Mouse (Mus musculus) embryonic facial prominence, embryonic 12.5 days (tissue): ENCODE results near the gene Sidt2. TPM values are rescaled to one million over a fixed set of nuclear protein-coding genes. Genes with fewer than 3 reads are reported as not detected.

Source experiments
- ATAC-seq: fragments of 200-750 bp; cut with Nextera tagmentation; 2 replicates; pipeline ENCODE4 v1.8.0; 2017; ENCODE audit not compliant: insufficient number of reproducible peaks, insufficient read depth, low FRiP score, low TSS enrichment
- H3K27ac ChIP-seq: fragments of 300-500 bp; sonication (generic); 2 replicates; pipeline ENCODE4 v1.5.1; 2016; ENCODE audit warnings: mild to moderate bottlenecking
- H3K27me3 ChIP-seq: fragments of 300-500 bp; sonication (generic); 2 replicates; pipeline ENCODE4 v1.6.1; 2016; ENCODE audit warnings: mild to moderate bottlenecking, moderate library complexity
- H3K36me3 ChIP-seq: fragments of 300-500 bp; sonication (generic); 2 replicates; pipeline ENCODE4 v1.6.1; 2016; ENCODE audit warnings: mild to moderate bottlenecking
- H3K4me1 ChIP-seq: fragments of 300-500 bp; sonication (generic); 2 replicates; pipeline ENCODE4 v1.6.1; 2016
- H3K4me2 ChIP-seq: fragments of 300-500 bp; sonication (generic); replicated peaks from 2 replicates; pipeline ENCODE4 v1.6.1; 2016; ENCODE audit warnings: mild to moderate bottlenecking, moderate library complexity
- H3K4me3 ChIP-seq: fragments of 300-500 bp; sonication (generic); 2 replicates; pipeline ENCODE4 v1.5.1; 2016; ENCODE audit warnings: mild to moderate bottlenecking
- H3K9ac ChIP-seq: fragments of 300-500 bp; sonication (generic); 2 replicates; pipeline ENCODE4 v1.6.1; 2016; ENCODE audit warnings: mild to moderate bottlenecking, moderate library complexity
- H3K9me3 ChIP-seq: fragments of 300-500 bp; sonication (generic); 2 replicates; pipeline ENCODE4 v1.6.1; 2016; ENCODE audit warnings: mild to moderate bottlenecking, moderate library complexity
- WGBS: fragments of 180-500 bp; shearing (Covaris S2); methylation state at CpG from one replicate; pipeline ENCODE4 v1.1.7; 2016; 5-methylcytosine and 5-hydroxymethylcytosine counted together
- polyA plus RNA-seq: library from polyadenylated mRNA; unstranded; fragments of >200 nt; fragmentation: Nextera tagmentation; extraction: Ambion mirVana; gene quantifications from 2 replicates; pipeline ENCODE4 v1.2.1, GENCODE M21; 2016

Sidt2 gene
- 43.2 and 47.4 TPM in 2 replicates for polyA plus RNA-seq

GRCm38 (mm10) chr9:45955107-45955963, at the start of gene Sidt2:
Gene Sidt2, minus strand, starts transcription at chr9:45955258.
- no peaks in the 10 kb centered on the region for H3K27me3 ChIP-seq
- WGBS, result under 1% methylated on average over 48 of the region's 48 CpGs

GRCm38 (mm10) chr9:46004529-46004928, 49.5 kb upstream of the Sidt2 start:
- H3K4me2 ChIP-seq, result no peak overlapping the region
- no peak for ATAC-seq
- WGBS, result 52% methylated on average over 3 of the region's 3 CpGs

More at GRCm38 (mm10) chr9:45955107-45955963, at the start of gene Sidt2:
- H3K36me3 ChIP-seq, result peaks cover 21% of the 10 kb centered on the region
- peak; percentile 92 for ATAC-seq
- H3K4me1 ChIP-seq, result peaks cover 31% of the 10 kb centered on the region
- H3K9ac ChIP-seq, result peak within 1 kb of the TSS; percentile 87
- peak within 1 kb of the TSS; percentile 89 for H3K4me3 ChIP-seq
- H3K4me2 ChIP-seq, result peak within 1 kb of the TSS; percentile 91
- no peaks in the 10 kb centered on the region for H3K9me3 ChIP-seq
- peak within 1 kb of the TSS; percentile 86 for H3K27ac ChIP-seq

GRCm38 (mm10) chr9:46003729-46004128, 48.7 kb upstream of the Sidt2 start:
- no peak; the same call in 1 of the 2 replicates for ATAC-seq
- no peak overlapping the region for H3K9ac ChIP-seq
- WGBS, result 9% methylated on average over 7 of the region's 7 CpGs

More at GRCm38 (mm10) chr9:46004529-46004928, 49.5 kb upstream of the Sidt2 start:
- Histone ChIP-seq H3K27me3 (no peaks in the 10 kb centered on the region), H3K36me3 (no peaks in the 10 kb centered on the region), H3K4me3 (no peak overlapping the region), H3K4me1 (no peaks in the 10 kb centered on the region), H3K9me3 (no peaks in the 10 kb centered on the region), H3K9ac (no peak overlapping the region), H3K27ac (no peak overlapping the region)

GRCm38 (mm10) chr9:45999009-45999408, 44.0 kb upstream of the Sidt2 start:
- ATAC-seq, result no peak
- WGBS, result 57% methylated on average over 4 of the region's 4 CpGs
- no peak overlapping the region for H3K27ac ChIP-seq
- H3K4me3 ChIP-seq, result no peak overlapping the region
- H3K9ac ChIP-seq, result no peak overlapping the region
- H3K4me2 ChIP-seq, result no peak overlapping the region
- H3K9me3 ChIP-seq, result no peaks in the 10 kb centered on the region
- H3K36me3 ChIP-seq, result no peaks in the 10 kb centered on the region
- H3K27me3 ChIP-seq, result no peaks in the 10 kb centered on the region
- H3K4me1 ChIP-seq, result no peaks in the 10 kb centered on the region

More at GRCm38 (mm10) chr9:46003729-46004128, 48.7 kb upstream of the Sidt2 start:
- Histone ChIP-seq H3K4me3 (no peak overlapping the region), H3K9me3 (no peaks in the 10 kb centered on the region), H3K27me3 (no peaks in the 10 kb centered on the region), H3K27ac (no peak overlapping the region), H3K4me1 (no peaks in the 10 kb centered on the region), H3K36me3 (no peaks in the 10 kb centered on the region), H3K4me2 (no peak overlapping the region)

- Histone ChIP-seq H3K9ac (peak overlapping the region; percentile 99), H3K36me3 (no peaks in the 10 kb centered on the region), H3K27me3 (no peaks in the 10 kb centered on the region), H3K4me3 (peak overlapping the region; percentile 98), H3K9me3 (no peaks in the 10 kb centered on the region), H3K4me2 (peak overlapping the region; percentile 89), H3K27ac (peak overlapping the region; percentile 96), H3K4me1 (peaks cover 19% of the 10 kb centered on the region)
- 0% methylated on average over 4 of the region's 4 CpGs for WGBS
- no peak for ATAC-seq
Observed at GRCm38 (mm10) chr9:45985229-45985567, 30.1 kb upstream of the Sidt2 start.

- peak overlapping the region; percentile 89 for H3K4me2 ChIP-seq
- H3K27me3 ChIP-seq, result no peaks in the 10 kb centered on the region
- H3K4me1 ChIP-seq, result peaks cover 19% of the 10 kb centered on the region
- peak overlapping the region; percentile 96 for H3K27ac ChIP-seq
- no peaks in the 10 kb centered on the region for H3K9me3 ChIP-seq
- H3K4me3 ChIP-seq, result peak overlapping the region; percentile 98
- no peaks in the 10 kb centered on the region for H3K36me3 ChIP-seq
- ATAC-seq, result peak; percentile 87
- under 1% methylated on average over 74 of the region's 76 CpGs for WGBS
- peak overlapping the region; percentile 99 for H3K9ac ChIP-seq
Observed at GRCm38 (mm10) chr9:45984409-45985228, 29.6 kb upstream of the Sidt2 start.

GRCm38 (mm10) chr9:45983676-45984408, 28.8 kb upstream of the Sidt2 start:
- peak overlapping the region; percentile 89 for H3K4me2 ChIP-seq
- WGBS, result 2% methylated on average over 23 of the region's 23 CpGs
- no peak for ATAC-seq

GRCm38 (mm10) chr9:45981331-45981730, 26.3 kb upstream of the Sidt2 start:
- ATAC-seq, result no peak
- peaks cover 19% of the 10 kb centered on the region for H3K4me1 ChIP-seq
- no peak overlapping the region for H3K9ac ChIP-seq
- H3K4me3 ChIP-seq, result no peak overlapping the region
- H3K27ac ChIP-seq, result no peak overlapping the region
- no peaks in the 10 kb centered on the region for H3K9me3 ChIP-seq
- peaks cover 4% of the 10 kb centered on the region; the same call in 1 of the 2 replicates for H3K36me3 ChIP-seq
- no peak overlapping the region for H3K4me2 ChIP-seq
- no peaks in the 10 kb centered on the region for H3K27me3 ChIP-seq

More at GRCm38 (mm10) chr9:45983676-45984408, 28.8 kb upstream of the Sidt2 start:
- H3K36me3 ChIP-seq, result no peaks in the 10 kb centered on the region
- peak overlapping the region; percentile 99 for H3K9ac ChIP-seq
- H3K27ac ChIP-seq, result peak overlapping the region; percentile 96
- no peaks in the 10 kb centered on the region for H3K9me3 ChIP-seq
- no peaks in the 10 kb centered on the region for H3K27me3 ChIP-seq
- peak overlapping the region; percentile 98 for H3K4me3 ChIP-seq
- H3K4me1 ChIP-seq, result peaks cover 19% of the 10 kb centered on the region

- no peak overlapping the region for H3K4me2 ChIP-seq
- no peak overlapping the region for H3K27ac ChIP-seq
- 94% methylated on average over 1 of the region's 1 CpGs for WGBS
- no peaks in the 10 kb centered on the region for H3K27me3 ChIP-seq
- H3K4me1 ChIP-seq, result peaks cover 19% of the 10 kb centered on the region
- peaks cover 6% of the 10 kb centered on the region for H3K36me3 ChIP-seq
- no peak overlapping the region for H3K4me3 ChIP-seq
- H3K9ac ChIP-seq, result no peak overlapping the region
- ATAC-seq, result no peak
- no peaks in the 10 kb centered on the region for H3K9me3 ChIP-seq
Observed at GRCm38 (mm10) chr9:45980611-45981010, 25.6 kb upstream of the Sidt2 start.

GRCm38 (mm10) chr9:45979778-45980177, 24.7 kb upstream of the Sidt2 start:
- Histone ChIP-seq H3K27ac (no peak overlapping the region), H3K36me3 (peaks cover 12% of the 10 kb centered on the region), H3K4me1 (peaks cover 19% of the 10 kb centered on the region), H3K27me3 (no peaks in the 10 kb centered on the region), H3K9me3 (no peaks in the 10 kb centered on the region), H3K4me2 (no peak overlapping the region), H3K4me3 (no peak overlapping the region), H3K9ac (no peak overlapping the region)
- no peak for ATAC-seq
- 95% methylated on average over 2 of the region's 2 CpGs for WGBS

GRCm38 (mm10) chr9:45976884-45977283, 21.8 kb upstream of the Sidt2 start:
- H3K36me3 ChIP-seq, result peaks cover 38% of the 10 kb centered on the region
- 87% methylated on average over 2 of the region's 2 CpGs for WGBS
- no peak for ATAC-seq

More at GRCm38 (mm10) chr9:45976884-45977283, 21.8 kb upstream of the Sidt2 start:
- Histone ChIP-seq H3K27ac (no peak overlapping the region), H3K4me1 (peaks cover 7% of the 10 kb centered on the region; the same call in 1 of the 2 replicates), H3K4me2 (no peak overlapping the region), H3K9me3 (no peaks in the 10 kb centered on the region), H3K9ac (no peak overlapping the region), H3K4me3 (no peak overlapping the region), H3K27me3 (no peaks in the 10 kb centered on the region)
